Mouse (Mus musculus): ENCODE measurements around the gene Csgalnact2. TPM values are rescaled to one million over a fixed set of nuclear protein-coding genes. Genes with fewer than 3 reads are reported as not detected.

The Csgalnact2 gene
- polyA plus RNA-seq, 1 experiment from 2014 or later = 13.4 TPM

- no peak overlapping the region for H3K4me3 ChIP-seq (ENCODE audit: control insufficient read depth in 1 of 2, insufficient read depth in 1 of 2, low read depth in 1 of 2, low read length in 2 of 2)
- no peaks in the 10 kb centered on the region for H3K36me3 ChIP-seq (ENCODE audit: control insufficient read depth, insufficient read depth, low read length)
- no peaks in the 10 kb centered on the region for H3K27me3 ChIP-seq (ENCODE audit: control insufficient read depth, insufficient read depth, low read length)
Observed at GRCm38 (mm10) chr6:118130022-118130421, 8.9 kb downstream of the Csgalnact2 start.

GRCm38 (mm10) chr6:118127827-118128487, 11.0 kb downstream of the Csgalnact2 start:
- H3K4me3 ChIP-seq (ENCODE audit: control insufficient read depth in 1 of 2, insufficient read depth in 1 of 2, low read depth in 1 of 2, low read length in 2 of 2) = no peak overlapping the region
- H3K27me3 ChIP-seq (ENCODE audit: control insufficient read depth, insufficient read depth, low read length) = no peaks in the 10 kb centered on the region
- H3K27ac ChIP-seq (replicated peaks in 1 of 2; ENCODE audit: control insufficient read depth in 1 of 2, insufficient read depth in 1 of 2, low read depth in 2 of 2, low read length in 2 of 2) = peak overlapping the region in 1 of 2 experiments; percentile 25; a peak in 1 of 4 replicates
- H3K4me2 ChIP-seq (ENCODE audit: low read length) = peak overlapping the region; percentile 12
- no peak overlapping the region for H3K9ac ChIP-seq (ENCODE audit: low read length)
- 4% methylated on average over 6 of the region's 6 CpGs for WGBS
- H3K36me3 ChIP-seq (ENCODE audit: control insufficient read depth, insufficient read depth, low read length) = peaks cover 11% of the 10 kb centered on the region
- H3K9me3 ChIP-seq (ENCODE audit: control insufficient read depth, low read length) = no peaks in the 10 kb centered on the region
- H3K4me1 ChIP-seq (ENCODE audit: control insufficient read depth in 2 of 2, insufficient read depth in 2 of 2, low read length in 2 of 2) = peaks cover 11 to 24% of the 10 kb centered on the region in 2 experiments
- ATAC-seq (ENCODE audit: insufficient number of reproducible peaks, insufficient read depth, low FRiP score, low read depth) = no peak

More at GRCm38 (mm10) chr6:118130022-118130421, 8.9 kb downstream of the Csgalnact2 start:
- no peak overlapping the region for H3K27ac ChIP-seq (replicated peaks in 1 of 2; ENCODE audit: control insufficient read depth in 1 of 2, insufficient read depth in 1 of 2, low read depth in 2 of 2, low read length in 2 of 2)
- 69% methylated on average over 2 of the region's 2 CpGs for WGBS
- no peaks in the 10 kb centered on the region for H3K9me3 ChIP-seq (ENCODE audit: control insufficient read depth, low read length)
- no peak overlapping the region for H3K9ac ChIP-seq (ENCODE audit: low read length)
- H3K4me2 ChIP-seq (ENCODE audit: low read length) = no peak overlapping the region
- ATAC-seq (ENCODE audit: insufficient number of reproducible peaks, insufficient read depth, low FRiP score, low read depth) = no peak
- H3K4me1 ChIP-seq (ENCODE audit: control insufficient read depth in 2 of 2, insufficient read depth in 2 of 2, low read length in 2 of 2) = peaks cover 11 to 24% of the 10 kb centered on the region in 2 experiments

DNA sequence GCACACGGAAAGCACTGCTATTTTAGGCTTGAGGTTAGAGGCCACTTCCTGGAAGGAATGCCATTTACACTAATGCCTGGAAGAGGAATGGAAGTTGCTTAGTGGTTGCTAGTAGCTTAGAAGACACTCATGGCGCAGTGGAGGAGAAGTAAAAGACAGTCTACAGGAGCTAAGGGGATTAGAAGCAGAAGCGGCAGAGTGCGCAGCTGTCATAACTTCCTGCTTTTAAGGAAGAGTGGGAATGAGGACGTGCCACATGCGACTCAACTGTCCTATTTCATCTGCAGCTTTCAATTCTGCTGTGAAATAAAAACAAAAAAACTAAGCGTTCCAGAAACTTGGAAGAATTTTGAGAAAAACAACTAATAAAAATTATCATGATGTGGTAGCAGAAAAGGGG, 11.7 kb downstream of the Csgalnact2 start:
- H3K9me3 ChIP-seq (ENCODE audit: control insufficient read depth, low read length) = no peaks in the 10 kb centered on the region
- no peak overlapping the region for H3K9ac ChIP-seq (ENCODE audit: low read length)
- no peak overlapping the region for H3K27ac ChIP-seq (replicated peaks in 1 of 2; ENCODE audit: control insufficient read depth in 1 of 2, insufficient read depth in 1 of 2, low read depth in 2 of 2, low read length in 2 of 2)
- peaks cover 11 to 24% of the 10 kb centered on the region in 2 experiments for H3K4me1 ChIP-seq (ENCODE audit: control insufficient read depth in 2 of 2, insufficient read depth in 2 of 2, low read length in 2 of 2)
- no peak overlapping the region for H3K4me2 ChIP-seq (ENCODE audit: low read length)
- H3K36me3 ChIP-seq (ENCODE audit: control insufficient read depth, insufficient read depth, low read length) = peaks cover 19% of the 10 kb centered on the region
- WGBS = 76% methylated on average over 7 of the region's 7 CpGs
- no peak for ATAC-seq (ENCODE audit: insufficient number of reproducible peaks, insufficient read depth, low FRiP score, low read depth)
- H3K4me3 ChIP-seq (ENCODE audit: control insufficient read depth in 1 of 2, insufficient read depth in 1 of 2, low read depth in 1 of 2, low read length in 2 of 2) = no peak overlapping the region
- H3K27me3 ChIP-seq (ENCODE audit: control insufficient read depth, insufficient read depth, low read length) = no peaks in the 10 kb centered on the region

DNA sequence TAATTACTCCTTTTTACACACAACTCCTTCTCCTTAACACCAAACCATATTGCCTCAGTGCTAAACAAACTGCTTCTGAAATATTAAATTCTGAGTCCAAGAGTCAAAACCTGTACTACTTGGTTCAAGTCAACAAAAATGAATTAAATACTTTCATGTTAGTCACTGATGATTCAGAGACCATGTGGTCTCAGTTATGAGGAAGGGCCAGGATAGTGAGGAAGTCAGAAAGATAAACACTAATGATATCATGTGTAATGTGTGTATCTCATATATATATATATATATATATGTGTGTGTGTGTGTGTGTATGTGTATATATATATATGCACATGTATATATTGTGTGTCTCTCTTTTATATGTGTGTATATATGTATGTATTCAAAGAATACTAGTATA, 12.4 kb downstream of the Csgalnact2 start:
- Histone ChIP-seq H3K4me3 (ENCODE audit: control insufficient read depth in 1 of 2, insufficient read depth in 1 of 2, low read depth in 1 of 2, low read length in 2 of 2) (no peak overlapping the region), H3K27ac (replicated peaks in 1 of 2; ENCODE audit: control insufficient read depth in 1 of 2, insufficient read depth in 1 of 2, low read depth in 2 of 2, low read length in 2 of 2) (no peak overlapping the region), H3K9me3 (ENCODE audit: control insufficient read depth, low read length) (no peaks in the 10 kb centered on the region), H3K4me1 (ENCODE audit: control insufficient read depth in 2 of 2, insufficient read depth in 2 of 2, low read length in 2 of 2) (peaks cover 11 to 24% of the 10 kb centered on the region in 2 experiments), H3K4me2 (ENCODE audit: low read length) (no peak overlapping the region), H3K9ac (ENCODE audit: low read length) (no peak overlapping the region), H3K27me3 (ENCODE audit: control insufficient read depth, insufficient read depth, low read length) (no peaks in the 10 kb centered on the region), H3K36me3 (ENCODE audit: control insufficient read depth, insufficient read depth, low read length) (peaks cover 23% of the 10 kb centered on the region)
- no peak for ATAC-seq (ENCODE audit: insufficient number of reproducible peaks, insufficient read depth, low FRiP score, low read depth)

- H3K4me2 ChIP-seq (ENCODE audit: low read length) = no peak overlapping the region
- H3K4me3 ChIP-seq (ENCODE audit: control insufficient read depth in 1 of 2, insufficient read depth in 1 of 2, low read depth in 1 of 2, low read length in 2 of 2) = no peak overlapping the region
- H3K27ac ChIP-seq (replicated peaks in 1 of 2; ENCODE audit: control insufficient read depth in 1 of 2, insufficient read depth in 1 of 2, low read depth in 2 of 2, low read length in 2 of 2) = no peak overlapping the region
- no peak for ATAC-seq (ENCODE audit: insufficient number of reproducible peaks, insufficient read depth, low FRiP score, low read depth)
- WGBS = 79% methylated on average over 1 of the region's 1 CpGs
- H3K9me3 ChIP-seq (ENCODE audit: control insufficient read depth, low read length) = no peaks in the 10 kb centered on the region
- H3K27me3 ChIP-seq (ENCODE audit: control insufficient read depth, insufficient read depth, low read length) = no peaks in the 10 kb centered on the region
- H3K4me1 ChIP-seq (ENCODE audit: control insufficient read depth in 2 of 2, insufficient read depth in 2 of 2, low read length in 2 of 2) = peaks cover 5 to 10% of the 10 kb centered on the region in 2 experiments
- peaks cover 48% of the 10 kb centered on the region for H3K36me3 ChIP-seq (ENCODE audit: control insufficient read depth, insufficient read depth, low read length)
- H3K9ac ChIP-seq (ENCODE audit: low read length) = no peak overlapping the region
Observed at GRCm38 (mm10) chr6:118122767-118123166, 16.2 kb downstream of the Csgalnact2 start.

DNA sequence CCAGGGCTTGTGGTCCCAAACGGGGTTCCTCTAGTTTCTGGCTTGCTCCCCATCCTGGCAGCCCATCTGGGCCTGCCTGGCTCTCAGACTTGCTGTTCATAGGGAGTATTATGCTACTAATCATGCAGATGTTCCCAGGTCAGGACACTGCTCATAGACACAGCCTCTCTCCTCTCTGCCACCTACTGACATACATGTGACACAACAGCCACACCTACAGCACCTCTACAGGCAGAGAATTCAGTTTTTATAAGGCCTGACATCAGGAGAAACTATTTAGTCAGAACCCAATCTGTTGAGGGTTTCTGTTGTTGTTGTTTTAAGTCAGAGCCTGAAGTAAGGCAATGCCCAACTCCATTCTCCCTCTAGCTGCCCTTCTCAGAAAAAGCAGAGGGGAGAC, 27.1 kb downstream of the Csgalnact2 start:
- Histone ChIP-seq H3K4me2 (ENCODE audit: low read length) (no peak overlapping the region), H3K27ac (replicated peaks in 1 of 2; ENCODE audit: control insufficient read depth in 1 of 2, insufficient read depth in 1 of 2, low read depth in 2 of 2, low read length in 2 of 2) (no peak overlapping the region), H3K4me1 (ENCODE audit: control insufficient read depth in 2 of 2, insufficient read depth in 2 of 2, low read length in 2 of 2) (no peaks in the 10 kb centered on the region), H3K9me3 (ENCODE audit: control insufficient read depth, low read length) (no peaks in the 10 kb centered on the region), H3K27me3 (ENCODE audit: control insufficient read depth, insufficient read depth, low read length) (no peaks in the 10 kb centered on the region), H3K4me3 (ENCODE audit: control insufficient read depth in 1 of 2, insufficient read depth in 1 of 2, low read depth in 1 of 2, low read length in 2 of 2) (no peak overlapping the region), H3K36me3 (ENCODE audit: control insufficient read depth, insufficient read depth, low read length) (peaks cover 36% of the 10 kb centered on the region), H3K9ac (ENCODE audit: low read length) (no peak overlapping the region)
- 64% methylated on average over 1 of the region's 1 CpGs for WGBS
- ATAC-seq (ENCODE audit: insufficient number of reproducible peaks, insufficient read depth, low FRiP score, low read depth) = no peak

GRCm38 (mm10) chr6:118099311-118099802, 39.6 kb downstream of the Csgalnact2 start:
- Histone ChIP-seq H3K36me3 (ENCODE audit: control insufficient read depth, insufficient read depth, low read length) (no peaks in the 10 kb centered on the region), H3K4me1 (ENCODE audit: control insufficient read depth in 2 of 2, insufficient read depth in 2 of 2, low read length in 2 of 2) (no peaks in the 10 kb centered on the region), H3K4me3 (ENCODE audit: control insufficient read depth in 1 of 2, insufficient read depth in 1 of 2, low read depth in 1 of 2, low read length in 2 of 2) (no peak overlapping the region), H3K4me2 (ENCODE audit: low read length) (no peak overlapping the region), H3K9ac (ENCODE audit: low read length) (no peak overlapping the region), H3K9me3 (ENCODE audit: control insufficient read depth, low read length) (peaks cover 4% of the 10 kb centered on the region; the same call in 1 of the 2 replicates), H3K27me3 (ENCODE audit: control insufficient read depth, insufficient read depth, low read length) (no peaks in the 10 kb centered on the region), H3K27ac (replicated peaks in 1 of 2; ENCODE audit: control insufficient read depth in 1 of 2, insufficient read depth in 1 of 2, low read depth in 2 of 2, low read length in 2 of 2) (no peak overlapping the region)
- 31% methylated on average over 2 of the region's 2 CpGs for WGBS
- ATAC-seq (ENCODE audit: insufficient number of reproducible peaks, insufficient read depth, low FRiP score, low read depth) = no peak
